Mouse (Mus musculus) bone marrow macrophage, adult 2 months (primary cell): ENCODE measurements around the gene Bag6.

Experiments
- CTCF ChIP-seq: IDR thresholded peaks from 2 replicates; pipeline ENCODE4 v1.5.1; 2012; ENCODE audit warnings: low read depth, mild to moderate bottlenecking, low read length, moderate library complexity
- POLR2A ChIP-seq: IDR thresholded peaks from 2 replicates; pipeline ENCODE4 v1.6.1; 2012; ENCODE audit warnings: mild to moderate bottlenecking, low read depth, low read length, borderline replicate concordance

- TF ChIP-seq CTCF (no peak), POLR2A (no peak)
Observed at GRCm38 (mm10) chr17:35090166-35090932, 44.6 kb upstream of the Bag6 start.
